Mouse (Mus musculus): ENCODE results near the gene Slc27a1.
"Not testable (repeated sequence)": the region's sequence is repeated elsewhere in the genome, so short reads cannot be mapped to it uniquely, and the experiment has no call there.

Gene Slc27a1

GRCm38 (mm10) chr8:71568387-71568937 is at the start of gene Slc27a1:
Slc27a1 (plus strand) TSS chr8:71568882.
- no peak for DNase-seq (ENCODE audit: low spot score in 2 of 2)

- DNase-seq (ENCODE audit: low spot score in 2 of 2), result peak; percentile 14 to 45
Observed at GRCm38 (mm10) chr8:71519037-71519825, 49.5 kb upstream of the Slc27a1 start.

GRCm38 (mm10) chr8:71521634-71522033 is 47.0 kb upstream of the Slc27a1 start:
- peak; percentile 92 to 95 for DNase-seq (ENCODE audit: low spot score in 2 of 2)

GRCm38 (mm10) chr8:71525226-71526050 is 43.2 kb upstream of the Slc27a1 start, which contains the start of gene Ccdc194:
Ccdc194 (minus strand) TSS chr8:71525711.
- no peak for DNase-seq (ENCODE audit: low spot score in 2 of 2)

- no peak for DNase-seq (ENCODE audit: low spot score in 2 of 2)
Observed at GRCm38 (mm10) chr8:71526272-71526671, 42.4 kb upstream of the Slc27a1 start.

- no peak for DNase-seq (ENCODE audit: low spot score in 2 of 2)
Observed at GRCm38 (mm10) chr8:71527162-71527870, 41.4 kb upstream of the Slc27a1 start.

- no peak for DNase-seq (ENCODE audit: low spot score in 2 of 2)
Observed at GRCm38 (mm10) chr8:71528362-71529073, 40.2 kb upstream of the Slc27a1 start.

GRCm38 (mm10) chr8:71530735-71531467 is 37.8 kb upstream of the Slc27a1 start:
- DNase-seq (ENCODE audit: low spot score in 2 of 2), result not testable (repeated sequence)

GRCm38 (mm10) chr8:71534263-71534810 is 34.3 kb upstream of the Slc27a1 start:
- no peak for DNase-seq (ENCODE audit: low spot score in 2 of 2)

GRCm38 (mm10) chr8:71535663-71536062 is 33.0 kb upstream of the Slc27a1 start:
- no peak for DNase-seq (ENCODE audit: low spot score in 2 of 2)

GRCm38 (mm10) chr8:71537028-71537867 is 31.4 kb upstream of the Slc27a1 start, which contains the start of gene Bst2:
Bst2 (minus strand) TSS chr8:71537456.
- DNase-seq (ENCODE audit: low spot score in 2 of 2), result peak; percentile 70 to 79

GRCm38 (mm10) chr8:71542632-71543343 is 25.9 kb upstream of the Slc27a1 start, which contains the start of gene Mvb12a:
Mvb12a (plus strand) TSS chr8:71542922.
- peak; percentile 96 for DNase-seq (ENCODE audit: low spot score in 2 of 2)

GRCm38 (mm10) chr8:71543755-71544154 is 24.9 kb upstream of the Slc27a1 start:
- DNase-seq (ENCODE audit: low spot score in 2 of 2), result no peak

GRCm38 (mm10) chr8:71545053-71545452 is 23.6 kb upstream of the Slc27a1 start:
- DNase-seq (ENCODE audit: low spot score in 2 of 2), result no peak

GRCm38 (mm10) chr8:71547590-71547989 is 21.1 kb upstream of the Slc27a1 start:
- no peak for DNase-seq (ENCODE audit: low spot score in 2 of 2)

- no peak for DNase-seq (ENCODE audit: low spot score in 2 of 2)
Observed at GRCm38 (mm10) chr8:71550754-71551153, 17.9 kb upstream of the Slc27a1 start.

- DNase-seq (ENCODE audit: low spot score in 2 of 2), result no peak
Observed at GRCm38 (mm10) chr8:71552770-71553169, 15.9 kb upstream of the Slc27a1 start.

GRCm38 (mm10) chr8:71554001-71554400 is 14.7 kb upstream of the Slc27a1 start:
- no peak for DNase-seq (ENCODE audit: low spot score in 2 of 2)
